Mouse (Mus musculus): Measurements from ENCODE around the gene Rab44.
"Not testable (repeated sequence)": the region's sequence is repeated elsewhere in the genome, so short reads cannot be mapped to it uniquely, and the experiment has no call there.

Rab44 gene

GRCm38 (mm10) chr17:29090776-29091175 lies 23.2 kb upstream of the Rab44 start, which contains the start of gene Cdkn1a:
Cdkn1a (plus strand) TSS chr17:29090976.
- no peak for DNase-seq (ENCODE audit: low read depth, low spot score)

GRCm38 (mm10) chr17:29091348-29091944 lies 22.5 kb upstream of the Rab44 start:
- no peak for DNase-seq (ENCODE audit: low read depth, low spot score)

GRCm38 (mm10) chr17:29092497-29092896 lies 21.4 kb upstream of the Rab44 start:
- DNase-seq (ENCODE audit: low read depth, low spot score), result no peak

DNA sequence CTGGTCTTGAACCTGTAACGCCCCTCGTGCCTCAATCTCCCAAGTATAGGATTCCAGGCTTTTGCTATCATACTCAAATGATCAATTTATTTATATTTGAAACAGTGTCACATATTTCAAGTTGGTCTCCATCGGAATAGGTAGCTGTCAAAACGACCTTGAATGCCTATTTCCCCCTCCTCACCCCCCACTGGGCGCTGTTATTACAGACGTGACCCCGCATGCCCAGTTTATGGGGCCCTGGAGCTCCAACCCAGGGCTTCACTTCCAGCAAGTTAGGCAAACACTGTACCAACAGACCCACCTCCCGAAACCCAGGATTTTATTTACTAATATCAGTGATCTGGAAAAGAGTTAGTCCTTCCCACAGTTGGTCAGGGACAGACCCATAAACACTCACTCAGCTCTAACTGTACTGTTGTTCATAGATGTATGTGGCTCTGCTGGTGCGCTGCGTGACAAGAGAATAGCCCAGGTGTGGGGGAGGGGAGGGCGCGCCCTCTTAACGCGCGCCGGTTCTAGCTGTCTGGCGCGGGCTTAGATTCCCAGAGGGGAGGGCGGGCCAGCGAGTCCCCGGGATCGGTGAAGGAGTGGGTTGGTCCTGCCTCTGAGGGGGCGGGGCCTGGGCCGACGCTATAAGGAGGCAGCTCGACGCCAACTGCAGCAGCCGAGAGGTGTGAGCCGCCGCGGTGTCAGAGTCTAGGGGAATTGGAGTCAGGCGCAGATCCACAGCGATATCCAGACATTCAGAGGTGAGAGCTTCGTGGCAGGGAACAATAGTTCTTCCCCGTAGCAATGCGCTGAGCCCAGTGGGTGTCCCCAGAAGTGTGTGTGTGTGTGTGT lies 20.6 kb upstream of the Rab44 start:
- DNase-seq (ENCODE audit: low read depth, low spot score), result peak; percentile 70

DNA sequence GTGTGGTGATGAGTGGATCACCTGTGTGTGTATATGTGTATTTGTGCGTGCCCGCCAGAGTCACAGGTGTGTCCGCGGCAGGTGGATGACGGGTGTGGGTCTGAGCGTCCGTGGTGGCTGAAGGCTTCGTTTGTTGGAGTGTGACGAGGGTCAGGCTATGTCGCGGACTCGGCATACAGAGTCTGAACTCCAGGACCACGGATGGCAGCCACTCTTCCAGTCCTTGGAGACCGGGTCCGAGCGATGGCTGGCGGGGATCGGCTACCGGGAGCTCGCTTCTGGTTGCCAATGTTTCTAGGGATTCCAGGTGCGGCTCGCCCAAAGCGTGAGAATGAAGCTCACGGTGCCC lies 20.0 kb upstream of the Rab44 start:
- no peak for DNase-seq (ENCODE audit: low read depth, low spot score)

- no peak for DNase-seq (ENCODE audit: low read depth, low spot score)
These were observed 19.4 kb upstream of the Rab44 start for GRCm38 (mm10) chr17:29094310-29095181.

DNA sequence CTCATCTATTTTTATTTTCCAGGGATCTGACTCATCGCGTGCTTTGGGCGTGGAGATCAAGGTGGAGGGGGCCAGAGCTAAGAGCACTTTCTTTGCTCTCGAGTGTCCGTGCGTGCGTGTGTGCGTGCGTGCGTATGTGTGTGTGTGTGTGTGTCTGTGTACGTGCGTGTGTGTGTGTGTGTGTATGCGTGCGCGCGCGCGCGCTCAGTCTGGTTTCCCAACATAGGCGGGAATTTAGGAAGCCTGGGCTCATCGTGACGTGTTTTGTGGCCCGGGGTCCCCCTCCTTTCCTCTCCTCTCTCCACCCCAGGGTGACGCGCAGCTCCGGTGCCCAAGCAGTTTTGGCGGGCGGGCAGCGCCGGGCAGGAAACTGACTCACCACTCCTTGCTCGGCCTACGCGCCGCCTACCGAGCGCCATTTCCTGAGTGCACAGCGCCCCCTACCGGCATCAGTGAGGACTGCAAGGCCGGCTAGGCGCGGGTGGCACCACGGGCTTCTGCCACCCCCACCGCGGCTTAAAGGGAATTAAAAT lies 18.7 kb upstream of the Rab44 start:
- peak; percentile 80 for DNase-seq (ENCODE audit: low read depth, low spot score)

DNA sequence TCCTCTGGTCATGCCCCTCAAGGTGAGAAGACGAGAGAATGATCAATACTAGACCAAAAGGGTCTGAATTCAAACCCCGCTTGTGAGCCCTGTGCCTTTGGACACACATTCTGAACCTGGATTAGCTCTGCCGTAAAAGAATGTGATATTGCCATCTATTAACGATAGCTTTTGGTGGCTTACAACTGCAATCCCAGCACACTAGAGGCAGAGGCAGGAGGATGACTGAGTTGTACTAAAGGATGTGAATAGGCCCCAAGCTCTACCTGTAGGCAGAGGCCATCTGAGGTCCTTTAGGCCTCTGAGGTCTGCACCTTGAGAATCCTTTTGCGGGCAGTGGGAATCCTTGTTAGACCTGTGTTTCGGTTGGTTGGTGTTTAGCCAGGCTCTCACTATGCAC lies 17.7 kb upstream of the Rab44 start:
- DNase-seq (ENCODE audit: low read depth, low spot score), result no peak

GRCm38 (mm10) chr17:29096851-29097561 lies 16.9 kb upstream of the Rab44 start:
- no peak for DNase-seq (ENCODE audit: low read depth, low spot score)

DNA sequence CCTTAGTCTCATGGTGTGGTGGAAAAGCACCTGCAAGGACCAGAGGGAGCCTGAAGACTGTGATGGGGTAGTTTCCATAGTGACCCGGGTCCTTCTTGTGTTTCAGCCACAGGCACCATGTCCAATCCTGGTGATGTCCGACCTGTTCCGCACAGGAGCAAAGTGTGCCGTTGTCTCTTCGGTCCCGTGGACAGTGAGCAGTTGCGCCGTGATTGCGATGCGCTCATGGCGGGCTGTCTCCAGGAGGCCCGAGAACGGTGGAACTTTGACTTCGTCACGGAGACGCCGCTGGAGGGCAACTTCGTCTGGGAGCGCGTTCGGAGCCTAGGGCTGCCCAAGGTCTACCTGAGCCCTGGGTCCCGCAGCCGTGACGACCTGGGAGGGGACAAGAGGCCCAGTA lies 15.7 kb upstream of the Rab44 start:
- no peak for DNase-seq (ENCODE audit: low read depth, low spot score)

- DNase-seq (ENCODE audit: low read depth, low spot score), result no peak
These were observed 14.9 kb upstream of the Rab44 start for GRCm38 (mm10) chr17:29099076-29099475.

DNA sequence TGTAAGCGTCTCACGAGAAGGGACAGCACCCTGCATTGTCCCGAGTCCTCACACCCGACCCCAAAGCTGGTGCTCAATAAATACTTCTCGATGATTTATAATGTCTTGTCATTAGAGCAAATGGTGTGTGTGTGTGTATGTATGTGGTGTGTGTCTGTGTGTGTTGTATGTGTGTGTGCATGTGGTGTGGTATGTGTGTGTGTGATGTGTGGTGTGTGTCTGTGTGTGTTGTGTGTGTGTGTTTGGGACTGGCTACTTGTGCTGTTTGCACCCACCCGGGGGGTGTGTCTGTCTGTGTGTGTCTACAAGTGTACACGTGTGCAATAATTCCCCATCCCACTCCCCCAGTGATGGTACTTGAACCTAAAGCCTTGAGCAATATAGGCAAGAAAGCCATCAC lies 13.3 kb upstream of the Rab44 start:
- DNase-seq (ENCODE audit: low read depth, low spot score), result no peak

- DNase-seq (ENCODE audit: low read depth, low spot score), result not testable (repeated sequence)
These were observed 3.6 kb upstream of the Rab44 start for GRCm38 (mm10) chr17:29110356-29110755.

- DNase-seq (ENCODE audit: low read depth, low spot score), result no peak
These were observed 2.6 kb upstream of the Rab44 start for GRCm38 (mm10) chr17:29111332-29111731.

DNA sequence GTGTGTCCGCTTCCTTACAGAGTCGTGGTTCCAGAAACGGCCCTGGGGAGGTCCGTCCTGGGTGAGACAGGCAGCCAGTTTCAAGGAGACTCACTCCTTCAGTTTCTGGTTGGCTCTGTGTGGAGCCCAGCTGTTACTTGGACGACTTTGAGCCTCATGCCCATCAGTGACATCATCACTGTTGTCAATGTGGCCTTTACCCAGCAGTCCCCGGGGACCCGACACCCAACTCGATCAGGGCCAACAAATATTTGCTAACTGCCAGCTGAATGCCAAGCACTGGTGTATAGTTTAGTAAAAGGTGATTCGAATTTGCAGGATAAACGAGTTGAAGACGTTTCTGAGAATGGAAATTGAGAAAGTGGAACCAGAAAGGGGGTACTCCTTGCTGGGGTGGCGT lies 2.1 kb downstream of the Rab44 start:
- DNase-seq (ENCODE audit: low read depth, low spot score), result no peak

- DNase-seq (ENCODE audit: low read depth, low spot score), result no peak
These were observed 3.2 kb downstream of the Rab44 start for GRCm38 (mm10) chr17:29117006-29117648.

DNA sequence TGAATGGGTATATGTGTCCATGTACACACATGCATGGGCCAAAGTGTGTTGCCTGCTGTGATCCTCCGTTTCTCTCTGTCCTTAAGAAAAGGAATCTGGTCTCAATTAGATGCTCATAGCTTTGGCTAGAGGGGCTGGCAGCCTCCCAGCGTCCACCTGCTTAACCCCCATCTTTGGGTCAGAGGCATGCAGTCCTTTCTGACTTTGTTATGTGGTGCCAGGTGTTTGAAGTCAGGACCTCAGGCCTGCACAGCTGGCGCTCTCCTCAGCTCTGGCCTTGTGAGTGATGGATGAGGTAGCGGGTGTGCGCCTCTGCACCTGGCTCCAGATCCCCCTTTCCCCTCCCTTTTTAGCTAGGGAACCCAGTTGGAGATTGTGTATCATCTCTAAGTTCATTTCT lies 4.1 kb downstream of the Rab44 start:
- no peak for DNase-seq (ENCODE audit: low read depth, low spot score)

DNA sequence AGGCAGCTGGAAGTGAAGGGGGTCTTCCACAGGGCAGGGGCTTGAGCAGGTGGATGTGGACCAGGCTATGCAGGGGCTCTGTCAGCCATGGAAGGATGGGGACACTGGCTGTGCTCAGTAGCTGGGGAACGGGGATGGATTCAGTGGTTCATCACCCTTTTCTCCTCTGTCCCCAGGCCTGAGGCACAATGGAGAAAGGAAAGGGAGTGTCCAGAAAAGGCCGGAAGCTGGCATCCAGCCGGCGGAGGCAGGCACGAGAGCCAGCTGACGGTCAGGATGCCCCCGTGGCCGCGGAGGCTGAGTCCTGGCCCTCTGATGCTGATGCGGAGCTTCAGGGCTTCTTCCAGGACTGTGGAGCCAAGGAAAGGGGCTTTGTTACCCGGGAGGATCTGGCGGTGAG lies 6.7 kb downstream of the Rab44 start:
- no peak for DNase-seq (ENCODE audit: low read depth, low spot score)

DNA sequence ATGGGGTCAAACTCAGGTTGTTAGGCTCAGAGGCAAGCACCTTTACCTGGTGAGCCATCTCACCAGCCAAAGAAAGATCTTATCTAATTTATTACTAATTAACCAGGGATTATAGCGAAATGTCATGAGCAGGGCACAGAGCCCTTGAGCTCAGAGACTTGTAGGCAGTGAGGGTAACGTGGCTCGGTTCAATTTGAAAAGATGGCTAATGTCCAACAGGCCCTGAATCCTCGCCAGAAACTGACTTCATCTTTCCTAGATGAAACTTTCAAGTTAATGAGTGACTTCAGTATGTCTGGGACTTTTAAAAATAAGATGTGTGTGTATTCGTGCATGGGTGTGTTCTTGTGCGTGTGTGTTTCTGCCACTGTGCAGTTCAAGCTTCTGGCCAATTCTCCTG lies 8.9 kb downstream of the Rab44 start:
- no peak for DNase-seq (ENCODE audit: low read depth, low spot score)

GRCm38 (mm10) chr17:29123578-29124174 lies 9.7 kb downstream of the Rab44 start:
- DNase-seq (ENCODE audit: low read depth, low spot score), result no peak

GRCm38 (mm10) chr17:29126561-29126960 lies 12.6 kb downstream of the Rab44 start:
- DNase-seq (ENCODE audit: low read depth, low spot score), result no peak
